Mouse (Mus musculus) liver, adult 2 months (tissue): ENCODE results near the gene Cdh22. TPM values are rescaled to one million over a fixed set of nuclear protein-coding genes. Genes with fewer than 3 reads are reported as not detected.

Experiments used
- DNase-seq: peaks from one replicate; pipeline ENCODE4 v3.0.0-alpha.2; 2011; ENCODE audit warnings: low read depth, low spot score; ENCODE audit errors: extremely low read depth
- H3K27ac ChIP-seq: fragments of 200-500 bp; replicated peaks from 2 replicates; pipeline ENCODE4 v1.5.1; 2012; ENCODE audit warnings: low read depth, mild to moderate bottlenecking, control low read depth, inconsistent platforms, low read length; ENCODE audit not compliant: insufficient read depth
- H3K27me3 ChIP-seq: fragments of 200-500 bp; 2 replicates; pipeline ENCODE4 v1.6.1; 2012; ENCODE audit warnings: mild to moderate bottlenecking, moderate library complexity, low read length, inconsistent platforms; ENCODE audit not compliant: control insufficient read depth, insufficient read depth
- H3K36me3 ChIP-seq: fragments of 200-500 bp; 2 replicates; pipeline ENCODE4 v1.6.1; 2012; ENCODE audit warnings: low read length, inconsistent platforms; ENCODE audit not compliant: control insufficient read depth, insufficient read depth
- H3K4me1 ChIP-seq: fragments of 200-500 bp; 2 replicates; pipeline ENCODE4 v1.6.1; 2011; ENCODE audit warnings: low read length; ENCODE audit not compliant: control insufficient read depth, insufficient read depth
- H3K4me3 ChIP-seq: fragments of 200-500 bp; 2 replicates; pipeline ENCODE4 v1.5.1; 2011; ENCODE audit warnings: low read depth, mild to moderate bottlenecking, control low read depth, low read length, moderate library complexity; ENCODE audit not compliant: insufficient read depth
- H3K79me2 ChIP-seq: fragments of 200-500 bp; 2 replicates; pipeline ENCODE4 v1.6.1; 2012; ENCODE audit warnings: inconsistent platforms, mild to moderate bottlenecking, low read length, moderate library complexity; ENCODE audit not compliant: control insufficient read depth, insufficient read depth
- H3K9ac ChIP-seq: fragments of 200-500 bp; 2 replicates; pipeline ENCODE4 v1.6.1; 2012; ENCODE audit warnings: low read depth, mild to moderate bottlenecking, control low read depth, inconsistent platforms, low read length
- CTCF ChIP-seq: fragments of 200-500 bp; IDR thresholded peaks from 2 replicates; pipeline ENCODE4 v1.5.1; 2011; ENCODE audit warnings: low read depth, low read length, control low read depth
- POLR2A ChIP-seq: fragments of 200-500 bp; IDR thresholded peaks from 2 replicates; pipeline ENCODE4 v1.6.1; 2011; ENCODE audit warnings: low read length, control low read depth; ENCODE audit not compliant: insufficient read depth; ENCODE audit errors: extremely low read depth
- WGBS: fragments of 180-500 bp; shearing (Covaris S2); methylation state at CpG from one replicate; pipeline ENCODE4 v1.1.7; 2018; 5-methylcytosine and 5-hydroxymethylcytosine counted together
- polyA plus RNA-seq: library from polyadenylated mRNA; depleted of rRNA; stranded (reverse); fragments of >200 nt; gene quantifications from 2 replicates; pipeline ENCODE4 v1.2.3, GENCODE M21; 2012
- total RNA-seq: library from RNA; depleted of rRNA; stranded (reverse); fragments of >200 nt; gene quantifications from 2 replicates; pipeline ENCODE4 v1.2.3, GENCODE M21; 2014

Gene Cdh22
- total and polyA plus RNA-seq, 2 experiments = not detected

GRCm38 (mm10) chr2:165096367-165096766 lies 138.3 kb downstream of the Cdh22 start:
- DNase-seq = no peak
- H3K36me3 ChIP-seq = no peaks in the 10 kb centered on the region
- H3K4me3 ChIP-seq = no peak overlapping the region
- H3K79me2 ChIP-seq = no peaks in the 10 kb centered on the region
- TF ChIP-seq CTCF (no peak), POLR2A (no peak)
- no peaks in the 10 kb centered on the region for H3K4me1 ChIP-seq
- H3K27ac ChIP-seq = no peak overlapping the region
- WGBS = 39% methylated on average over 10 of the region's 10 CpGs
- H3K27me3 ChIP-seq = no peaks in the 10 kb centered on the region
- no peak overlapping the region for H3K9ac ChIP-seq

GRCm38 (mm10) chr2:165092393-165092792 lies 142.3 kb downstream of the Cdh22 start:
- 78% methylated on average over 7 of the region's 7 CpGs for WGBS
- no peak overlapping the region for H3K9ac ChIP-seq
- no peak overlapping the region for H3K27ac ChIP-seq
- H3K27me3 ChIP-seq = 0 out of 2 replicates have a peak, but pooled peaks cover 2% of the 10 kb centered on the region
- H3K4me3 ChIP-seq = no peak overlapping the region
- no peaks in the 10 kb centered on the region for H3K36me3 ChIP-seq
- no peaks in the 10 kb centered on the region for H3K79me2 ChIP-seq
- H3K4me1 ChIP-seq = no peaks in the 10 kb centered on the region
- DNase-seq = no peak
- TF ChIP-seq POLR2A (no peak), CTCF (no peak)

GRCm38 (mm10) chr2:165091433-165091965 lies 143.2 kb downstream of the Cdh22 start:
- no peaks in the 10 kb centered on the region for H3K79me2 ChIP-seq
- WGBS = 68% methylated on average over 8 of the region's 8 CpGs
- no peak for DNase-seq
- H3K27me3 ChIP-seq = 0 out of 2 replicates have a peak, but pooled peaks cover 2% of the 10 kb centered on the region
- no peak overlapping the region for H3K9ac ChIP-seq
- no peak overlapping the region for H3K4me3 ChIP-seq
- TF ChIP-seq CTCF (no peak), POLR2A (no peak)
- H3K27ac ChIP-seq = no peak overlapping the region
- H3K4me1 ChIP-seq = no peaks in the 10 kb centered on the region
- H3K36me3 ChIP-seq = no peaks in the 10 kb centered on the region

GRCm38 (mm10) chr2:165090650-165091049 lies 144.0 kb downstream of the Cdh22 start, which contains the start of gene 1700025C18Rik:
TSS of gene 1700025C18Rik (minus strand) at chr2:165090750.
- Histone ChIP-seq H3K9ac (no peak within 1 kb of the TSS), H3K36me3 (no peaks in the 10 kb centered on the region), H3K4me1 (no peaks in the 10 kb centered on the region), H3K79me2 (no peaks in the 10 kb centered on the region), H3K4me3 (no peak within 1 kb of the TSS), H3K27ac (no peak within 1 kb of the TSS), H3K27me3 (0 out of 2 replicates have a peak, but pooled peaks cover 2% of the 10 kb centered on the region)
- WGBS = 79% methylated on average over 2 of the region's 2 CpGs
- DNase-seq = no peak
- TF ChIP-seq CTCF = no peak
- no peak for TF ChIP-seq POLR2A

GRCm38 (mm10) chr2:165089470-165089869 lies 145.2 kb downstream of the Cdh22 start:
- Histone ChIP-seq H3K4me1 (no peaks in the 10 kb centered on the region), H3K27ac (no peak overlapping the region), H3K9ac (no peak overlapping the region), H3K27me3 (0 out of 2 replicates have a peak, but pooled peaks cover 2% of the 10 kb centered on the region), H3K36me3 (no peaks in the 10 kb centered on the region), H3K79me2 (no peaks in the 10 kb centered on the region), H3K4me3 (no peak overlapping the region)
- no peak for TF ChIP-seq CTCF
- no peak for TF ChIP-seq POLR2A
- 50% methylated on average over 14 of the region's 14 CpGs for WGBS
- DNase-seq = no peak

GRCm38 (mm10) chr2:165086634-165087033 lies 148.0 kb downstream of the Cdh22 start:
- TF ChIP-seq CTCF (no peak), POLR2A (no peak)
- Histone ChIP-seq H3K79me2 (no peaks in the 10 kb centered on the region), H3K9ac (no peak overlapping the region), H3K4me3 (no peak overlapping the region), H3K27me3 (0 out of 2 replicates have a peak, but pooled peaks cover 2% of the 10 kb centered on the region), H3K4me1 (no peaks in the 10 kb centered on the region), H3K36me3 (no peaks in the 10 kb centered on the region), H3K27ac (no peak overlapping the region)
- WGBS = 57% methylated on average over 4 of the region's 4 CpGs
- no peak for DNase-seq
